Mouse (Mus musculus): ENCODE results near the gene Mta1.

DNA sequence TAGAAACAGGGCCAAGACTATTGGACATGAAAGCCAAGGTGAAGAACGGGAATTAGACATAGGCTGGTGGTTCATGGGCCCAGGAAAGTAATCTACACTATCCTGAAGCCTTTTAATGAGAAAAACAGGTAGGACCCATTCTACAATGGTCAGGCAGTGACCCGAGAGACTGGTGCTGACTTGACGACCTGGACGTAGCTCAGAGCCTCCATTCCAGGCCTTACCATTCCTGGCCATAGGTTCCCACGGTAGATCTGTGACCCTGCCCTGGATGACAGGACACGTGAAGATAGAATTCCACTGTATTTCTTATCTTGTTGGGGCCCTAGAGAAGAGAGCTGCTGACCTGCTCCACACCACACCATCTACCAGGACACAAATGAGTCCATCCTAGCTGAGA, 40.2 kb downstream of the Mta1 start:
- TF ChIP-seq CTCF (IDR thresholded peaks at IDR 0.05; ENCODE audit: low read depth, low read length) (no peak), POLR2A (IDR thresholded peaks at IDR 0.05; ENCODE audit: borderline replicate concordance, low read depth, low read length) (no peak)

All from bone marrow macrophage, adult 2 months (primary cell).